Mouse (Mus musculus): ENCODE measurements around the gene Olfm2. TPM values are rescaled to one million over a fixed set of nuclear protein-coding genes. Genes with fewer than 3 reads are reported as not detected.

The Olfm2 gene
- total RNA-seq, 1 experiment: 2.2 TPM

DNA sequence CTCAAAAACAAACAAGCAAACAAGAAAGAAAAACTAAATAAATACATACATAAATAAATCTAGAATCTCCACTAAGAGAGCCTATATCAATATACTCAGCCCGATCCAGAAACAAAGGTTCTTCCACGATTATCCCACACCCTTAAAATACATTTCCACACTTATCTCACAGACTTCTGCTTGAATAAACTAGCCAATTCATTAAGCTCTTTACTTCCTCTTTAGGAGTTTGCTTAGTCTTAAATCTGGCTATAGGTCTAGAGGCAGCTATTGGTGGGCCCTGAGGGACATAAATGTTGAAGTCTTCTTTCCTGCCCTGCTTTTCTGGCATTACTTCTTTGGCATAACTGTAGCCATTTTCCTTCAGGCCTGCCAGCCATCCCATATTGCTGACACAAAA is 114.8 kb downstream of the Olfm2 start:
- peaks cover 0 to 8% of the 10 kb centered on the region in 2 experiments; a peak in 2 of 4 replicates for H3K4me1 ChIP-seq (ENCODE audit: control insufficient read depth in 2 of 2, insufficient read depth in 2 of 2, low read length in 2 of 2, poor library complexity in 1 of 2)
- no peak overlapping the region for H3K9ac ChIP-seq (ENCODE audit: insufficient read depth, low read depth, low read length, poor library complexity, severe bottlenecking)
- no peak for DNase-seq (ENCODE audit: low read depth, low spot score)
- H3K36me3 ChIP-seq (ENCODE audit: control insufficient read depth, insufficient read depth, low read length, poor library complexity, severe bottlenecking): no peaks in the 10 kb centered on the region
- no peak overlapping the region for H3K4me3 ChIP-seq (ENCODE audit: insufficient read depth in 1 of 2, low read depth in 1 of 2, low read length in 2 of 2, poor library complexity in 1 of 2, severe bottlenecking in 1 of 2)
- no peaks in the 10 kb centered on the region for H3K9me3 ChIP-seq (ENCODE audit: control insufficient read depth, insufficient read depth, low read depth, low read length)
- no peak overlapping the region for H3K27ac ChIP-seq (ENCODE audit: insufficient read depth, low read depth, low read length, poor library complexity, severe bottlenecking)
- in situ Hi-C loops (cut with MboI; ENCODE audit: low sequenced_read_pairs in 2 of 2, unreplicated experiment in 2 of 2): loop anchor here in 1 of 2 experiments (25.0 kb wide), 1 partner anchor 169 kb away; the partner anchor contains the start of gene Zfp26
- no peak for TF ChIP-seq MAFK (IDR thresholded peaks at IDR 0.05; ENCODE audit: insufficient read depth, low read depth, low read length)
- no peak for TF ChIP-seq ZNF384 (IDR thresholded peaks at IDR 0.05; ENCODE audit: low read depth, low read length)
- TF ChIP-seq CHD2 (IDR thresholded peaks at IDR 0.05; ENCODE audit: low read depth, low read length): no peak
- TF ChIP-seq ZC3H11A (IDR thresholded peaks at IDR 0.05; ENCODE audit: borderline replicate concordance, low read depth, low read length): no peak
- no peak for TF ChIP-seq HCFC1 (IDR thresholded peaks at IDR 0.05; ENCODE audit: borderline replicate concordance, insufficient read depth, low read length)

Other genes with a start within 250 kb of the Olfm2 start
- gene Zfp266, start 224.9 kb downstream of the Olfm2 start, total RNA-seq (2012; rRNA removed): 48.0 and 53.0 TPM in 2 replicates
- gene Zfp846, start 165.1 kb downstream of the Olfm2 start, total RNA-seq (2012; rRNA removed): 8.3 and 9.0 TPM in 2 replicates
- 185 and 224 TPM in 2 replicates for gene Ubl5, start 103.5 kb downstream of the Olfm2 start, total RNA-seq (2012; rRNA removed)
- 13.0 and 14.5 TPM in 2 replicates for gene Fbxl12, start 101.6 kb downstream of the Olfm2 start, total RNA-seq (2012; rRNA removed)
- gene Pin1, start 94.3 kb downstream of the Olfm2 start, total RNA-seq (2012; rRNA removed): 58.6 and 66.6 TPM in 2 replicates
- gene Col5a3, start 68.7 kb upstream of the Olfm2 start, total RNA-seq (2012; rRNA removed): 2.3 TPM in 2 replicates
- gene Rdh8, start 72.2 kb upstream of the Olfm2 start, total RNA-seq (2012; rRNA removed): not detected in 2 replicates
- 8.3 and 16.5 TPM in 2 replicates for gene A230050P20Rik, start 122.3 kb upstream of the Olfm2 start, total RNA-seq (2012; rRNA removed)
- 4.1 and 4.4 TPM in 2 replicates for gene Angptl6, start 133.4 kb upstream of the Olfm2 start, total RNA-seq (2012; rRNA removed)
- 179 and 287 TPM in 2 replicates for gene Ppan, start 141.8 kb upstream of the Olfm2 start, total RNA-seq (2012; rRNA removed)
- gene Eif3g, start 152.3 kb upstream of the Olfm2 start, total RNA-seq (2012; rRNA removed): 196 and 239 TPM in 2 replicates
- gene Dnmt1, start 213.5 kb upstream of the Olfm2 start, total RNA-seq (2012; rRNA removed): 122 and 124 TPM in 2 replicates
- gene S1pr2, start 230.4 kb upstream of the Olfm2 start, total RNA-seq (2012; rRNA removed): 35.7 and 62.4 TPM in 2 replicates

All from ES-E14 (cell line).